Mouse (Mus musculus) heart, embryonic 12.5 days (tissue): Measurements from ENCODE around the gene Ccdc182. TPM values are rescaled to one million over a fixed set of nuclear protein-coding genes. Genes with fewer than 3 reads are reported as not detected.

Experiments
- ATAC-seq: fragments of 200-750 bp; cut with Nextera tagmentation; 2 replicates; pipeline ENCODE4 v1.8.0; 2017; ENCODE audit warnings: moderate TSS enrichment, moderate library complexity; ENCODE audit not compliant: insufficient number of reproducible peaks, low FRiP score
- H3K27ac ChIP-seq: fragments of 300-500 bp; sonication (generic); 2 replicates; pipeline ENCODE4 v1.5.1; 2016; ENCODE audit warnings: mild to moderate bottlenecking, moderate library complexity; ENCODE audit not compliant: poor library complexity, severe bottlenecking
- H3K27me3 ChIP-seq: fragments of 300-500 bp; sonication (generic); replicated peaks from 2 replicates; pipeline ENCODE4 v1.6.1; 2016; ENCODE audit warnings: mild to moderate bottlenecking, moderate library complexity
- H3K36me3 ChIP-seq: fragments of 300-500 bp; sonication (generic); 2 replicates; pipeline ENCODE4 v1.6.1; 2016; ENCODE audit warnings: mild to moderate bottlenecking, moderate library complexity
- H3K4me1 ChIP-seq: fragments of 300-500 bp; sonication (generic); replicated peaks from 2 replicates; pipeline ENCODE4 v1.6.1; 2016; ENCODE audit warnings: mild to moderate bottlenecking
- H3K4me2 ChIP-seq: fragments of 300-500 bp; sonication (generic); 2 replicates; pipeline ENCODE4 v1.6.1; 2016; ENCODE audit warnings: mild to moderate bottlenecking, moderate library complexity
- H3K4me3 ChIP-seq: fragments of 300-500 bp; sonication (generic); 2 replicates; pipeline ENCODE4 v1.5.1; 2016; ENCODE audit warnings: mild to moderate bottlenecking
- H3K9ac ChIP-seq: fragments of 300-500 bp; sonication (generic); 2 replicates; pipeline ENCODE4 v1.6.1; 2016; ENCODE audit warnings: mild to moderate bottlenecking, moderate library complexity
- H3K9me3 ChIP-seq: fragments of 300-500 bp; sonication (generic); replicated peaks from 2 replicates; pipeline ENCODE4 v1.6.1; 2016; ENCODE audit warnings: mild to moderate bottlenecking, moderate library complexity
- WGBS: fragments of 180-500 bp; shearing (Covaris S2); methylation state at CpG from one replicate; pipeline ENCODE4 v1.1.7; 2016; 5-methylcytosine and 5-hydroxymethylcytosine counted together
- polyA plus RNA-seq: library from polyadenylated mRNA; unstranded; fragments of >200 nt; fragmentation: Nextera tagmentation; extraction: Ambion mirVana; gene quantifications from 2 replicates; pipeline ENCODE4 v1.2.1, GENCODE M21; 2016

The Ccdc182 gene
- polyA plus RNA-seq, 1 experiment from 2014 or later = not detected

- Histone ChIP-seq H3K9ac (peak overlapping the region; percentile 6; the same call in 1 of the 2 replicates), H3K4me1 (peaks cover 11% of the 10 kb centered on the region), H3K9me3 (peaks cover 7% of the 10 kb centered on the region), H3K4me2 (no peak overlapping the region), H3K27me3 (no peaks in the 10 kb centered on the region), H3K27ac (peak overlapping the region; percentile 31), H3K36me3 (no peaks in the 10 kb centered on the region), H3K4me3 (no peak overlapping the region)
- ATAC-seq = no peak
- 19% methylated on average over 7 of the region's 7 CpGs for WGBS
Measured at GRCm38 (mm10) chr11:88260463-88260862, 33.4 kb upstream of the Ccdc182 start.

GRCm38 (mm10) chr11:88264889-88265288, 29.0 kb upstream of the Ccdc182 start:
- Histone ChIP-seq H3K4me2 (no peak overlapping the region), H3K27ac (no peak overlapping the region), H3K36me3 (no peaks in the 10 kb centered on the region), H3K9ac (no peak overlapping the region), H3K4me3 (no peak overlapping the region), H3K27me3 (no peaks in the 10 kb centered on the region), H3K4me1 (peaks cover 11% of the 10 kb centered on the region), H3K9me3 (peaks cover 2% of the 10 kb centered on the region)
- no peak for ATAC-seq
- 81% methylated on average over 5 of the region's 5 CpGs for WGBS

GRCm38 (mm10) chr11:88266311-88266710, 27.5 kb upstream of the Ccdc182 start:
- H3K4me1 ChIP-seq = no peaks in the 10 kb centered on the region; the same call in 1 of the 2 replicates
- H3K36me3 ChIP-seq = no peaks in the 10 kb centered on the region
- no peak overlapping the region for H3K4me2 ChIP-seq
- no peak for ATAC-seq
- WGBS = 63% methylated on average over 6 of the region's 6 CpGs
- no peak overlapping the region for H3K27ac ChIP-seq
- H3K4me3 ChIP-seq = no peak overlapping the region
- H3K9ac ChIP-seq = no peak overlapping the region
- no peaks in the 10 kb centered on the region for H3K9me3 ChIP-seq
- no peaks in the 10 kb centered on the region for H3K27me3 ChIP-seq

- Histone ChIP-seq H3K9me3 (no peaks in the 10 kb centered on the region), H3K27ac (no peak overlapping the region), H3K27me3 (no peaks in the 10 kb centered on the region), H3K4me3 (no peak overlapping the region), H3K9ac (no peak overlapping the region), H3K36me3 (no peaks in the 10 kb centered on the region), H3K4me1 (peaks cover 22% of the 10 kb centered on the region), H3K4me2 (no peak overlapping the region)
- WGBS = 61% methylated on average over 3 of the region's 3 CpGs
- no peak for ATAC-seq
Measured at GRCm38 (mm10) chr11:88271870-88272269, 22.0 kb upstream of the Ccdc182 start.

- Histone ChIP-seq H3K9ac (0 out of 2 replicates have a peak overlapping the region, but pooled peaks have one; percentile 6), H3K4me3 (no peak overlapping the region), H3K4me2 (no peak overlapping the region), H3K27ac (no peak overlapping the region), H3K36me3 (no peaks in the 10 kb centered on the region), H3K4me1 (peaks cover 22% of the 10 kb centered on the region), H3K27me3 (no peaks in the 10 kb centered on the region), H3K9me3 (no peaks in the 10 kb centered on the region)
- WGBS = 63% methylated on average over 23 of the region's 23 CpGs
- ATAC-seq = no peak
Measured at GRCm38 (mm10) chr11:88274111-88274879, 19.6 kb upstream of the Ccdc182 start.

- Histone ChIP-seq H3K9ac (0 out of 2 replicates have a peak overlapping the region, but pooled peaks have one; percentile 6), H3K27me3 (no peaks in the 10 kb centered on the region), H3K4me2 (no peak overlapping the region), H3K4me1 (peaks cover 22% of the 10 kb centered on the region), H3K9me3 (no peaks in the 10 kb centered on the region), H3K4me3 (no peak overlapping the region), H3K27ac (no peak overlapping the region), H3K36me3 (no peaks in the 10 kb centered on the region)
- WGBS = 37% methylated on average over 13 of the region's 13 CpGs
- ATAC-seq = no peak
Measured at GRCm38 (mm10) chr11:88274901-88275498, 18.9 kb upstream of the Ccdc182 start.

GRCm38 (mm10) chr11:88275949-88276348, 17.9 kb upstream of the Ccdc182 start:
- WGBS = 81% methylated on average over 6 of the region's 6 CpGs
- Histone ChIP-seq H3K9me3 (no peaks in the 10 kb centered on the region), H3K27ac (no peak overlapping the region), H3K27me3 (no peaks in the 10 kb centered on the region), H3K4me2 (no peak overlapping the region), H3K9ac (no peak overlapping the region), H3K36me3 (no peaks in the 10 kb centered on the region), H3K4me3 (no peak overlapping the region), H3K4me1 (peaks cover 29% of the 10 kb centered on the region)
- ATAC-seq = no peak

- Histone ChIP-seq H3K4me2 (no peak overlapping the region), H3K27ac (no peak overlapping the region), H3K36me3 (no peaks in the 10 kb centered on the region), H3K27me3 (no peaks in the 10 kb centered on the region), H3K4me3 (no peak overlapping the region), H3K9ac (no peak overlapping the region), H3K4me1 (peaks cover 29% of the 10 kb centered on the region), H3K9me3 (no peaks in the 10 kb centered on the region; the same call in 1 of the 2 replicates)
- WGBS = 72% methylated on average over 19 of the region's 19 CpGs
- ATAC-seq = no peak
Measured at GRCm38 (mm10) chr11:88276534-88277308, 17.1 kb upstream of the Ccdc182 start.

- no peak overlapping the region for H3K4me2 ChIP-seq
- H3K9ac ChIP-seq = no peak overlapping the region
- WGBS = 46% methylated on average over 4 of the region's 4 CpGs
- peaks cover 29% of the 10 kb centered on the region for H3K4me1 ChIP-seq
- no peaks in the 10 kb centered on the region; the same call in 1 of the 2 replicates for H3K9me3 ChIP-seq
- H3K36me3 ChIP-seq = no peaks in the 10 kb centered on the region
- no peaks in the 10 kb centered on the region for H3K27me3 ChIP-seq
- no peak for ATAC-seq
- no peak overlapping the region for H3K27ac ChIP-seq
- no peak overlapping the region for H3K4me3 ChIP-seq
Measured at GRCm38 (mm10) chr11:88279006-88279405, 14.9 kb upstream of the Ccdc182 start.

- Histone ChIP-seq H3K4me3 (no peak overlapping the region), H3K9me3 (no peaks in the 10 kb centered on the region; the same call in 1 of the 2 replicates), H3K27me3 (no peaks in the 10 kb centered on the region), H3K4me1 (peaks cover 17% of the 10 kb centered on the region), H3K4me2 (no peak overlapping the region), H3K36me3 (no peaks in the 10 kb centered on the region), H3K9ac (no peak overlapping the region; the same call in 1 of the 2 replicates), H3K27ac (no peak overlapping the region)
- ATAC-seq = no peak
- 35% methylated on average over 8 of the region's 8 CpGs for WGBS
Measured at GRCm38 (mm10) chr11:88280426-88280836, 13.4 kb upstream of the Ccdc182 start.
